Mouse (Mus musculus) stomach, embryonic 16.5 days (tissue): ENCODE results near the gene Gpr150. TPM values are rescaled to one million over a fixed set of nuclear protein-coding genes. Genes with fewer than 3 reads are reported as not detected.

Source experiments
- ATAC-seq: fragments of 200-750 bp; cut with Nextera tagmentation; 2 replicates; pipeline ENCODE4 v1.8.0; 2017; ENCODE audit warnings: moderate number of reproducible peaks, moderate TSS enrichment; ENCODE audit not compliant: insufficient read depth, low FRiP score
- H3K27ac ChIP-seq: fragments of 300-500 bp; sonication (generic); 2 replicates; pipeline ENCODE4 v1.5.1; 2014; ENCODE audit warnings: low read length
- H3K27me3 ChIP-seq: fragments of 300-500 bp; sonication (generic); 2 replicates; pipeline ENCODE4 v1.6.1; 2014; ENCODE audit warnings: low read length, control low read depth, mixed read lengths; ENCODE audit not compliant: control insufficient read depth, insufficient read depth
- H3K36me3 ChIP-seq: fragments of 300-500 bp; sonication (generic); 2 replicates; pipeline ENCODE4 v1.6.1; 2014; ENCODE audit warnings: low read length; ENCODE audit not compliant: control insufficient read depth, insufficient read depth
- H3K4me1 ChIP-seq: fragments of 300-500 bp; sonication (generic); 2 replicates; pipeline ENCODE4 v1.6.1; 2014; ENCODE audit warnings: low read length, control low read depth, mixed read lengths; ENCODE audit not compliant: control insufficient read depth, insufficient read depth
- H3K4me2 ChIP-seq: fragments of 300-500 bp; sonication (generic); 2 replicates; pipeline ENCODE4 v1.6.1; 2014; ENCODE audit warnings: low read depth, low read length, mixed read lengths
- H3K4me3 ChIP-seq: fragments of 300-500 bp; sonication (generic); replicated peaks from 2 replicates; pipeline ENCODE4 v1.5.1; 2014; ENCODE audit warnings: mild to moderate bottlenecking, low read length
- H3K9ac ChIP-seq: fragments of 300-500 bp; sonication (generic); 2 replicates; pipeline ENCODE4 v1.6.1; 2014; ENCODE audit warnings: low read length
- H3K9me3 ChIP-seq: fragments of 300-500 bp; sonication (generic); replicated peaks from 2 replicates; pipeline ENCODE4 v1.6.1; 2016; ENCODE audit warnings: low read length, control low read depth; ENCODE audit not compliant: control insufficient read depth
- WGBS: fragments of 180-500 bp; shearing (Covaris S2); extraction: QIAGEN DNeasy Blood & Tissue Kit; methylation state at CpG from one replicate; pipeline ENCODE4 v1.1.7; 2014; 5-methylcytosine and 5-hydroxymethylcytosine counted together
- polyA plus RNA-seq: library from polyadenylated mRNA; unstranded; fragments of >200 nt; fragmentation: Nextera tagmentation; extraction: Ambion mirVana; gene quantifications from 2 replicates; pipeline ENCODE4 v1.2.1, GENCODE M21; 2015

Gene Gpr150
- polyA plus RNA-seq, 1 experiment from 2014 or later = 0.12 TPM

- ATAC-seq = peak; percentile 100
- H3K4me1 ChIP-seq = peaks cover 5% of the 10 kb centered on the region
- H3K4me3 ChIP-seq = peak within 1 kb of the TSS; percentile 85
- no peaks in the 10 kb centered on the region for H3K36me3 ChIP-seq
- peak within 1 kb of the TSS; percentile 95 for H3K9ac ChIP-seq
- no peaks in the 10 kb centered on the region for H3K9me3 ChIP-seq
- H3K27me3 ChIP-seq = no peaks in the 10 kb centered on the region
- peak within 1 kb of the TSS; percentile 73 for H3K4me2 ChIP-seq
- under 1% methylated on average over 50 of the region's 50 CpGs for whole genome bisulfite sequencing
- peak within 1 kb of the TSS; percentile 98 for H3K27ac ChIP-seq
Observed at GRCm38 (mm10) chr13:76017974-76018843, 38.6 kb downstream of the Gpr150 start, which contains the start of gene Rfesd. TSS of gene Rfesd (minus strand) at chr13:76018719.

- Histone ChIP-seq H3K36me3 (no peaks in the 10 kb centered on the region), H3K9ac (peak overlapping the region; percentile 95), H3K9me3 (no peaks in the 10 kb centered on the region), H3K27ac (peak overlapping the region; percentile 98), H3K27me3 (no peaks in the 10 kb centered on the region), H3K4me3 (peak overlapping the region; percentile 85), H3K4me2 (peak overlapping the region; percentile 73), H3K4me1 (peaks cover 5% of the 10 kb centered on the region)
- ATAC-seq = no peak
- 45% methylated on average over 4 of the region's 4 CpGs for WGBS
Observed at GRCm38 (mm10) chr13:76017465-76017864, 39.3 kb downstream of the Gpr150 start.

- no peaks in the 10 kb centered on the region for H3K27me3 ChIP-seq
- no peaks in the 10 kb centered on the region for H3K36me3 ChIP-seq
- no peak overlapping the region for H3K27ac ChIP-seq
- no peak overlapping the region for H3K4me2 ChIP-seq
- no peak overlapping the region for H3K9ac ChIP-seq
- no peak for ATAC-seq
- 65% methylated on average over 2 of the region's 2 CpGs for WGBS
- peaks cover 5% of the 10 kb centered on the region for H3K4me1 ChIP-seq
- no peaks in the 10 kb centered on the region for H3K9me3 ChIP-seq
- no peak overlapping the region for H3K4me3 ChIP-seq
Observed at GRCm38 (mm10) chr13:76014511-76014910, 42.3 kb downstream of the Gpr150 start.

Other genes with a start within 250 kb of the Gpr150 start
- 99.8 and 113 TPM in 2 replicates for gene Glrx, start 217.1 kb downstream of the Gpr150 start, polyA plus RNA-seq
- 17.6 and 20.0 TPM in 2 replicates for gene Rhobtb3, start 113.1 kb downstream of the Gpr150 start, polyA plus RNA-seq
- 0.35 and 0.57 TPM in 2 replicates for gene Spata9, start 89.8 kb downstream of the Gpr150 start, polyA plus RNA-seq
- 19.8 and 23.5 TPM in 2 replicates for gene Rfesd, start 38.3 kb downstream of the Gpr150 start, polyA plus RNA-seq
- 7.5 and 8.2 TPM in 2 replicates for gene Arsk, start 41.7 kb upstream of the Gpr150 start, polyA plus RNA-seq
- 14.6 and 16.0 TPM in 2 replicates for gene Ttc37, start 41.7 kb upstream of the Gpr150 start, polyA plus RNA-seq
- gene Fam81b, start 248.1 kb upstream of the Gpr150 start, polyA plus RNA-seq = not detected in 2 replicates